32 mouse cellular contexts compared by ENCODE assay signal in the genomic region with DNA sequence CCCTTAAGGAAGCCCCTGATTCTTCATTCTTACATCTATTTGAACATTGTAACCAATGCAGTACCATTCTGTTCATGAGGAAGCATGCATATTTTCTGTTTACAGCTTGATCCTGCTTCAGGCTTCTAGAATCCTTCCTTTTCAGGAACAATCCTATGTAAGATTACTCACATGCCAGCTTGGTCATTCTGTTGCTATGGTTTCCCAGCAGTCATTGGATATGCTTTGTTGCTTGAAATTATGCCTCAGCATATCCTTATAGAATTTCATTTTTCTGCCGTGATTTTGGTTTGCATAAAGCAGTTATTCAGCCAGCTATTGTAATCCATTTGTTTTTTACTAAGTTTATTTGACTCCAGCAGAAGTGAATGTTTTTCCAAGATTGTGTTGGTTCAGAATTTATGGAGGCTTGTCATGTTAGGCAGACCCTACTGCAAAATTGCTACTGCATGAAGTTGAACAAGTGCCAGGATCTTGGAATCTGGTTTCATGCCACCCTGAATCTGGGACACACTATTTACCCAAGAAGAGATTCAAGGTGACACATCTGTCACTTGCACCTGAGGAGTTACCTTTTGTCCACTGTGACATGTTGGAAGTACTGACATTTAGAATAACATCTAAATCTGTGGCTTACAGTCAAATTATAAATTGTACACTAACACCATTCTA.
A peak's percentile ranks its signal among the peaks of the same experiment; 100 is the strongest.
DNase-seq lines count a peak whose midpoint lies in the region; ATAC-seq and TF ChIP-seq lines count a peak whose summit lies in the region.
"Had no signal": no experiment of that assay in that cellular context is flagged by ENCODE, and none has a peak within 500 bp of the region (broad histone marks: within the 10 kb centered on the region; RNA-seq: fewer than 3 reads in every experiment).

No protein-coding gene starts in this region.

- H3K9ac ChIP-seq in forebrain, postnatal 0 days, result no peak overlapping the region
- H3K9ac ChIP-seq in forebrain, embryonic 13.5 days, result no peak overlapping the region
- no peak overlapping the region for H3K9ac ChIP-seq in hindbrain, postnatal 0 days (replicated peaks; ENCODE audit: low read length)
- H3K9ac ChIP-seq in heart, adult 2 months (ENCODE audit: low read depth, low read length), result no peak overlapping the region
- H3K9ac ChIP-seq: embryonic facial prominence, embryonic 15.5 days; heart, embryonic 13.5 days; intestine, embryonic 15.5 days; liver, embryonic 13.5 days; neural tube, embryonic 15.5 days had no signal

- no peaks in the 10 kb centered on the region for H3K36me3 ChIP-seq in forebrain, postnatal 0 days (ENCODE audit: insufficient read depth)
- H3K36me3 ChIP-seq in forebrain, embryonic 13.5 days (ENCODE audit: poor library complexity, severe bottlenecking), result no peaks in the 10 kb centered on the region
- no peaks in the 10 kb centered on the region for H3K36me3 ChIP-seq in hindbrain, postnatal 0 days (ENCODE audit: insufficient read depth, low read length)
- H3K36me3 ChIP-seq in hindbrain, embryonic 10.5 days, result no peaks in the 10 kb centered on the region
- no peaks in the 10 kb centered on the region for H3K36me3 ChIP-seq in heart, adult 2 months (ENCODE audit: control insufficient read depth, insufficient read depth, low read length)
- H3K36me3 ChIP-seq: embryonic facial prominence, embryonic 10.5 days; embryonic facial prominence, embryonic 15.5 days; heart, embryonic 13.5 days; intestine, embryonic 15.5 days; liver, embryonic 13.5 days; neural tube, embryonic 15.5 days had no signal

- ATAC-seq in forebrain, postnatal 0 days, result peak; percentile 90
- ATAC-seq in forebrain, embryonic 13.5 days, result no peak
- peak; percentile 62 for ATAC-seq in hindbrain, postnatal 0 days
- ATAC-seq: activated CD4-positive, CD25-positive, alpha-beta regulatory T cell, adult 4 months; intestine, embryonic 15.5 days had no signal

- no peak overlapping the region for H3K4me3 ChIP-seq in forebrain, postnatal 0 days (ENCODE audit: low read depth, low read length)
- H3K4me3 ChIP-seq in forebrain, embryonic 13.5 days, result no peak overlapping the region
- no peak overlapping the region for H3K4me3 ChIP-seq in hindbrain, postnatal 0 days (ENCODE audit: low read length)
- no peak overlapping the region for H3K4me3 ChIP-seq in hindbrain, embryonic 10.5 days
- H3K4me3 ChIP-seq in heart, adult 2 months, result no peak overlapping the region
- H3K4me3 ChIP-seq: embryonic facial prominence, embryonic 10.5 days; embryonic facial prominence, embryonic 15.5 days; heart, embryonic 13.5 days; intestine, embryonic 15.5 days; layer of hippocampus, adult 2 months; left cerebral cortex, adult 2 months; liver, embryonic 13.5 days; neural tube, embryonic 15.5 days had no signal

- H3K27me3 ChIP-seq in forebrain, postnatal 0 days (ENCODE audit: insufficient read depth, low read length), result no peaks in the 10 kb centered on the region
- no peaks in the 10 kb centered on the region for H3K27me3 ChIP-seq in forebrain, embryonic 13.5 days
- H3K27me3 ChIP-seq in hindbrain, postnatal 0 days (ENCODE audit: insufficient read depth, low read length), result no peaks in the 10 kb centered on the region
- no peaks in the 10 kb centered on the region for H3K27me3 ChIP-seq in hindbrain, embryonic 10.5 days (ENCODE audit: insufficient read depth, poor library complexity, severe bottlenecking)
- no peaks in the 10 kb centered on the region for H3K27me3 ChIP-seq in heart, adult 2 months (ENCODE audit: control insufficient read depth, insufficient read depth, low read length)
- H3K27me3 ChIP-seq: CH12.LX; embryonic facial prominence, embryonic 15.5 days; heart, embryonic 13.5 days; intestine, embryonic 15.5 days; liver, embryonic 13.5 days; neural tube, embryonic 15.5 days had no signal

- no peak for TF ChIP-seq CTCF in forebrain, postnatal 0 days (IDR thresholded peaks at IDR 0.05; ENCODE audit: low read depth)
- no peak for TF ChIP-seq CTCF in hindbrain, postnatal 0 days (IDR thresholded peaks at IDR 0.05; ENCODE audit: low read depth)
- TF ChIP-seq CTCF in brain, embryonic 14.5 days (IDR thresholded peaks at IDR 0.05; ENCODE audit: borderline replicate concordance, extremely low read depth, insufficient read depth, insufficient read length), result no peak
- TF ChIP-seq CTCF in heart, adult 2 months (IDR thresholded peaks at IDR 0.05), result no peak

- no peak for TF ChIP-seq POLR2A in brain, embryonic 14.5 days (IDR thresholded peaks at IDR 0.05; ENCODE audit: borderline replicate concordance, extremely low read depth, insufficient read depth, insufficient read length, poor library complexity, severe bottlenecking)
- TF ChIP-seq POLR2A in heart, adult 2 months (IDR thresholded peaks at IDR 0.05; ENCODE audit: insufficient read depth, low read depth, low read length), result no peak

- H3K79me2 ChIP-seq in heart, adult 2 months (replicated peaks; ENCODE audit: control insufficient read depth, insufficient read depth, low read length), result no peaks in the 10 kb centered on the region

- intact Hi-C loops in heart, adult 2 months (cut with DNase I), result no loop called here

- DNase-seq in forebrain, postnatal 0 days, result peak; percentile 48
- DNase-seq in hindbrain, postnatal 0 days (ENCODE audit: low spot score), result peak; percentile 52
- no peak for DNase-seq in hindbrain, embryonic 10.5 days (ENCODE audit: low spot score)
- DNase-seq in brain, adult 2 months (ENCODE audit: low read depth, low spot score), result peak; percentile 31
- DNase-seq in brain, embryonic 14.5 days (ENCODE audit: low read depth), result peak; percentile 53
- DNase-seq in heart, adult 2 months, result no peak
- DNase-seq in liver, result no peak
- DNase-seq: adrenal gland, adult 2 months; adrenal gland, postnatal 36 days; B cell, adult 2 months; cerebellum, adult 11-12 months; cerebellum, adult 9-11 months; heart, postnatal 10 days; kidney, adult 2 months; kidney, postnatal 36 days; liver, embryonic 13.5 days; lung, adult 18-20 months; lung, postnatal 10 days; right cerebral cortex, adult 18-20 months; spleen, adult 18-20 months; thymus, postnatal 14 days had no signal

- no peaks in the 10 kb centered on the region for H3K9me3 ChIP-seq in forebrain, postnatal 0 days (ENCODE audit: low read length)
- no peaks in the 10 kb centered on the region for H3K9me3 ChIP-seq in forebrain, embryonic 13.5 days (replicated peaks)
- H3K9me3 ChIP-seq in hindbrain, postnatal 0 days (ENCODE audit: low read length), result no peaks in the 10 kb centered on the region
- H3K9me3 ChIP-seq in hindbrain, embryonic 10.5 days, result no peaks in the 10 kb centered on the region
- H3K9me3 ChIP-seq: embryonic facial prominence, embryonic 10.5 days; embryonic facial prominence, embryonic 15.5 days; heart, embryonic 13.5 days; intestine, embryonic 15.5 days; liver, embryonic 13.5 days; neural tube, embryonic 15.5 days had no signal

- H3K4me1 ChIP-seq in forebrain, postnatal 0 days (ENCODE audit: insufficient read depth), result no peaks in the 10 kb centered on the region
- H3K4me1 ChIP-seq in forebrain, embryonic 13.5 days, result no peaks in the 10 kb centered on the region
- no peaks in the 10 kb centered on the region for H3K4me1 ChIP-seq in hindbrain, postnatal 0 days (ENCODE audit: insufficient read depth, low read length)
- no peaks in the 10 kb centered on the region for H3K4me1 ChIP-seq in hindbrain, embryonic 10.5 days (replicated peaks)
- no peaks in the 10 kb centered on the region for H3K4me1 ChIP-seq in heart, adult 2 months (ENCODE audit: control insufficient read depth, insufficient read depth, low read length)
- H3K4me1 ChIP-seq: embryonic facial prominence, embryonic 10.5 days; embryonic facial prominence, embryonic 15.5 days; heart, embryonic 13.5 days; intestine, embryonic 15.5 days; liver, embryonic 13.5 days; neural tube, embryonic 15.5 days had no signal

- 51% methylated on average over 1 of the region's 1 CpGs for WGBS in forebrain, postnatal 0 days
- WGBS in forebrain, embryonic 13.5 days, result 66% methylated on average over 1 of the region's 1 CpGs
- WGBS in hindbrain, postnatal 0 days, result 36% methylated on average over 1 of the region's 1 CpGs
- 79% methylated on average over 1 of the region's 1 CpGs for WGBS in hindbrain, embryonic 10.5 days
- 67% methylated on average over 1 of the region's 1 CpGs for WGBS in heart, adult 2 months

- TF ChIP-seq EP300 in heart, adult 2 months (IDR thresholded peaks at IDR 0.05; ENCODE audit: insufficient read depth, low read depth, low read length), result no peak

- no peak overlapping the region for H3K4me2 ChIP-seq in forebrain, postnatal 0 days (ENCODE audit: low read depth)
- H3K4me2 ChIP-seq in forebrain, embryonic 13.5 days, result no peak overlapping the region
- H3K4me2 ChIP-seq in hindbrain, postnatal 0 days (ENCODE audit: low read depth, low read length), result no peak overlapping the region
- H3K4me2 ChIP-seq: embryonic facial prominence, embryonic 15.5 days; heart, embryonic 13.5 days; intestine, embryonic 15.5 days; liver, embryonic 13.5 days; neural tube, embryonic 15.5 days had no signal

- 0 out of 2 replicates have a peak overlapping the region, but pooled peaks have one; percentile 41 for H3K27ac ChIP-seq in forebrain, postnatal 0 days (ENCODE audit: low read depth, low read length)
- no peak overlapping the region for H3K27ac ChIP-seq in forebrain, embryonic 13.5 days
- H3K27ac ChIP-seq in hindbrain, postnatal 0 days, result no peak overlapping the region; the same call in 1 of the 2 replicates
- no peak overlapping the region for H3K27ac ChIP-seq in hindbrain, embryonic 10.5 days
- no peak overlapping the region for H3K27ac ChIP-seq in heart, adult 2 months
- H3K27ac ChIP-seq: embryonic facial prominence, embryonic 10.5 days; embryonic facial prominence, embryonic 15.5 days; heart, embryonic 13.5 days; intestine, embryonic 15.5 days; layer of hippocampus, adult 2 months; left cerebral cortex, adult 2 months; liver, embryonic 13.5 days; macrophage; neural tube, embryonic 15.5 days had no signal

Comparison
In these comparisons a context has a peak if more than half of its experiments do, and no peak if none do; other contexts are left out.
1. DNase-seq: peak in forebrain, postnatal 0 days (single experiment), hindbrain, postnatal 0 days (single experiment), brain, adult 2 months (single experiment) and brain, embryonic 14.5 days (single experiment); none in hindbrain, embryonic 10.5 days (single experiment), heart, adult 2 months (0 of 2) and liver (single experiment).